Mouse (Mus musculus) urinary bladder, adult 2 months (tissue): ENCODE measurements around the gene Gm9507. TPM values are rescaled to one million over a fixed set of nuclear protein-coding genes. Genes with fewer than 3 reads are reported as not detected.
"Not testable (repeated sequence)": the region's sequence is repeated elsewhere in the genome, so short reads cannot be mapped to it uniquely, and the experiment has no call there.

Source experiments
- DNase-seq: peaks from one replicate; pipeline ENCODE4 v3.0.0; 2022; ENCODE audit warnings: low spot score
- polyA plus RNA-seq: library from polyadenylated mRNA; depleted of rRNA; stranded (reverse); fragments of >200 nt; gene quantifications from 2 replicates; pipeline ENCODE4 v1.2.3, GENCODE M21; 2012; rRNA removed

Gene Gm9507
- polyA plus RNA-seq: not detected in 2 replicates

DNA sequence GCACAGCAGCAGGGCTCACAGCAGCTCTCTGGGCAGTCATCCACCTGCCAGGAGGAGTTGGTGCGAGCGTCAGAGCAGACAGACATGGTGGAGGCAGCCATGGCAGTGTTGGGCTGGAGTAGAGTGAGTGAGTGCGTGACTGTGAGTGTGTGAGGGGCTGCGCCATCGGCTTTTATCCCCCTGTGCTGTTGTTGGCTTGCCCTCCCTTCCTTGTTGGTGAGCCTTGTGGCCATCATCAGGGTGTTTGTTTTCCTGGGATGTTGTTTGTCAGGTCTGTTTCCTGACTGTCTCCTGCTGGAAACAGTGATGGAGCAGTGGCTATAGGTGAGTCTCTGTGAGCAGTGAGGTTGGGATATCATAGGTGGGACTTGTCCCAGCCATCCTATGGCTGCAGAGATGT is at the start of gene Gm9507:
Gm9507 (minus strand) TSS at position 101 of the 400 bp plus-strand sequence.
- DNase-seq: no peak

DNA sequence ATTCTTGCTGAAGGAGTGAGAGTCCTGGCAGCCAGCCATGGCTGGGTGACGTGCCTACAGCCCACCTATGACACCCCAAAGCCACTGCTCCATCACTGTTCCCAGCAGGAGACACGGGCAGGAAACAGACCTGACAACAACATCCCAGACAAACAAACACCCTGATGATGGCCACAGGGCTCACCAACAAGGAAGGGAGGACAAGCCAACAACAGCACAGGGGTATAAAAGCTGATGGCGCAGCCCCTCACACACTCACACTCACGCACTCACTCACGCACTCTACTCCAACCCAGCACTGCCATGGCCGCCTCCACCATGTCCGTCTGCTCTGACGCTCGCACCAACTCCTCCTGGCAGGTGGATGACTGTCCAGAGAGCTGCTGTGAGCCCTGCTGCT is 40.9 kb upstream of the Gm9507 start, which contains the start of gene Gm10318:
Gm10318 (plus strand) TSS at position 301 of the 400 bp plus-strand sequence.
- no peak for DNase-seq

DNA sequence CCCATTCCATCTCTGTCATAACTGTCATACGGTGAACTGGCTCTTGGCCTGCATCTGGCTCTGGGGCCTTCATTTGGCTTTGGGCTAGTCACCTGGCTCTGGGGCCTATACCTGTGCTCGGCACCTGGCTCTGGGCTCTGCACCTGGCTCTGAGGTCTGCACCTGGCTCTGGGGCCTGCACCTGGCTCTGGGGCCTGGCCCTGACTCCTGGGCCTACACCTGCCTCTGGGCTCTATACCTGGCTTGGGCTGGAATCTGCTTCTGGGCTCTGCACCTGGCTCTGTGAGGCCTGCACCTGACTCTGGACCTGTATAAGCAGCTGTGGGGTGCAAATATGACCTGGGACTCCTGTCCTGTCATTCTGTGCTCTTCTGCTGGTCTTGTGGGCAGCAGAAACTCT is 35.9 kb upstream of the Gm9507 start:
- DNase-seq: no peak

DNA sequence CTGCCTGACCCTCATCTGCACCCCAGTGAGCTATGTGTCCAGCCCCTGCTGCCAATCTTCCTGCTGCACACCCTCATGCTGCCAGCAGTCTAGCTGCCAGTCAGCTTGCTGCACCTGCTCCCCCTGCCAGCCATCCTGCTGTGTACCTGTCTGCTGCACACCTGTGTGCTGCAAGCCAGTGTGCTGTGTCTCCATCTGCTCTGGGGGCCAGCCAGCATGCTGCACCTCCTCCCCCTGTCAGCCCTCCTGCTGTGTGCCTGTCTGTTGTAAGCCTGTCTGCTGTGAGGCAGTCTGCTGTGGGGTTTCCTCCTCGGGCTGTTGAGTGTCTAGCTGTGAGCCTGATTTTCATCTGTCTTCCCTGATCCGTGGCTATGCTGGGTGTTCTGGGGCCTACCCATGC is 35.3 kb upstream of the Gm9507 start:
- no peak for DNase-seq

DNA sequence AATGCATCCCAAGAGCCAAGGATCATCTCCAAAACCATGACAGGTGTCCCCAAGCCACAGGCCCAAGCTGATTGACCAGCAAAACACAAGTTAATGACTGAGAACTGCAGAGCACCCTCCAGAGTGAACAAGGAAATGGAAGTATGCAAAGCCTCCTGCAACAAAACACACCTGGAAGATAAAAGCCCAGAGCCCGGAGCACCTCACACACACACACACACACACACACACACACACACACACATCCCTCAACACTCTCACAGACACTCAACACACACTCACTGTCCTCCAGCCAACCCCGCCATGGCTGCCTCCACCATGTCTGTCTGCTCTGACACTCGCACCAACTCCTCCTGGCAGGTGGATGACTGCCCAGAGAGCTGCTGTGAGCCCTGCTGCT is 34.9 kb upstream of the Gm9507 start, which contains the start of gene Gm36176:
Gm36176 (plus strand) TSS at position 301 of the 400 bp plus-strand sequence.
- DNase-seq: no peak

DNA sequence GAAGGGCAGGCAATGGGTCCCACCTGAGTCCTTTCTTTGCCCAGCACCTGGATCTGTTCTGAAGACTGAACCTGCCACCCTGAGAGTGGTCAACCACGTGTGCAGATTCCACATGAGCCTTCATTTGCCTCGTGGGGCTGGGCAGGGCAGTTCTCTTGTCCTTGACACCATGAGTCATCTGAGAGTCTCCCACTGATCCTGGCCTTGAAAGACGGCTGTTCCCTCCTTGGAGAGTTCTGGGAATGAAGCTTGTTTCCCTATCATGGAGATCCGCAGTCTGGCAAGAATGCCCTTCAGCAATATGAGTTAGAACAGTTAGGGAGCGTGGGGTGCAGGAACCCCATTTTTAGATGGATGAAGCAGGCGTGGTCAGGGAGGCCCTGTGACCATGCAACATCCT is 27.4 kb upstream of the Gm9507 start:
- DNase-seq: no peak

DNA sequence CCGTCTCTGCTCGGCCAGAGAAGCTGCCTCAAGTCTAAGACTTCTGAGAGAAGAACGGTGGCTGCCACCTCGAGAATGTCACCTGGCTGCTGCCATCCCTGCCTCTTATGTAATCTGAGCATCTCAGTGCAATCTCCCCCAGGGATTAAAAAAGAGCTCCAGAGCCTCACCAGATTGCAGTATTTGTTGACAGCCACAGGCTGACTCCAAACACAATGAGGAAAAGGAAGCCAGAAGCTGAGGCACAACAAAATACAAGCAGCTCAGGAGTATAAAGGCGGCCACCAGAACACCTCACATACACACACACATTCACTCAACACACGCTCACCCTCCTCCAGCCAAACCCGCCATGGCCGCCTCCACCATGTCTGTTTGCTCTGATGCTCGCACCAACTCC is 24.0 kb upstream of the Gm9507 start, which contains the start of gene Krtap10-10:
Krtap10-10 (plus strand) TSS at position 301 of the 400 bp plus-strand sequence.
- no peak for DNase-seq

DNA sequence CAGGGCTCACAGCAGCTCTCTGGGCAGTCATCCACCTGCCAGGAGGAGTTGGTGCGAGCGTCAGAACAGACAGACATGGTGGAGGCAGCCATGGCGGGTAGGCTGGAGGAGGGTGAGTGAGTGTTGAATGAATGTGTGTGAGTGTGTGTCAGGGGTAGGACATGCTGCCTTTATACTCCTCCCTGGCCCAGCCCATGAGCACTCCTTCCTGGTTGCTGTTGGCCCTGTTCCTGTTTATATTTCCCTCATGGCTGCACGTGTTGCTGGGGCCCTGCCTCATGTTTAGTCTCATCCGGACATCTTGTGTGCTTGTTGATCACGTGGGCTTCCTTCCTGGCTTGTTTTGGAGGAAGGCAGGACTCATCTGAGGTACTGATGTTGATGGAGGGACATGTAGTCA is 15.3 kb upstream of the Gm9507 start, which contains the start of gene Krtap10-4:
Krtap10-4 (minus strand) TSS at position 145 of the 400 bp plus-strand sequence.
- no peak for DNase-seq

DNA sequence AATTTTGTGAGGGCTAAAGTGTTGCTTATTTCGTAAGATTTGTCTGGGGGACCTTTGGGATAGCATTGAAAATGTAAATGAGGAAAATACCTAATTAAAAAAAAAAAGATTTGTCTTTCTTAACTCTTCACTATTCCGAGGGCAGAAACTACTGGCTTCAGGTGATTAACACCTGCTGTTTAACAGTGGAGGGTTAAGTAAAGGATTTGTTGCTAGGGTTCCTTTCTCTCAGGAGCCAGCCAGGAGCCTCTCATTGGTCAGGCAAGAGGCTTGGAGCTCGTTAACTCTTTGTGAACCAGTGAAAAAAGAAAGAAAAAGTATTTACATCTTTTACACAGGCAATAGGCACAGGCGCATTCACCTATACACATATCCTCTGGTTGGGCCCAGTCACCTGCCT is 7.6 kb upstream of the Gm9507 start:
- no peak for DNase-seq

DNA sequence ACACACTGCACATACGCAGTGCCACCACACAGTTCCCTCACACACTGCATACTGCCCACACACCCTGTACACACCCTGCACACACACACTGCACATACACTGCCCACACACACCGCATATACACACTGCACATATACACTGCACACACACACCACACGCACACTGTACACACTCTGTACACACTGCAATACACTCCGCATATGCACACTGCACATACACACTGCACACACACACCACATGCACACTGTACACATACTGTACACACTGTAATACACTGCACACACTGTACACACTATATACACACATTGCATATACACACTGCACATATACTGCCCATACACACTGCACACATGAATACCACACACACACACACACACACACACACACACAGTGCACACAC is 6.9 kb upstream of the Gm9507 start:
- no peak for DNase-seq

DNA sequence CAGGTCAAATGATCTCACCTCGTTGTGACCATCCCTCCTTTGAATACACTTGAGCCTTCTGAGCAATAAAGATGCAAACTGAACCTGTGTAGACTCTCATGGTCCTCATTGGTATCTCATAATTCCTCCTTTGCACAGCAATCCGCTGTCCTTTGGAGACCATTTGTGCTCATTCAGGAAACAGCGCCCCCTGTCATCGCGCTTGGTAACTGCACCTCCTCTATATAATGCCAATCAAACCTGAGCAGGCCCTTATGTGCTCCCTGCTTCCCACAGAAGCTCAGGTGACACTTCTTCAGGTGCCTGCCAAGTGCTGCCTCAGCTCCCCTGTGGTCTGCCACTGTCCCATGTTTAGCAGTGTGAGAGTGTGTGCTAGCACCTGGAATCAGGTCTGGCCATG is 3.9 kb upstream of the Gm9507 start:
- peak; percentile 18 for DNase-seq

DNA sequence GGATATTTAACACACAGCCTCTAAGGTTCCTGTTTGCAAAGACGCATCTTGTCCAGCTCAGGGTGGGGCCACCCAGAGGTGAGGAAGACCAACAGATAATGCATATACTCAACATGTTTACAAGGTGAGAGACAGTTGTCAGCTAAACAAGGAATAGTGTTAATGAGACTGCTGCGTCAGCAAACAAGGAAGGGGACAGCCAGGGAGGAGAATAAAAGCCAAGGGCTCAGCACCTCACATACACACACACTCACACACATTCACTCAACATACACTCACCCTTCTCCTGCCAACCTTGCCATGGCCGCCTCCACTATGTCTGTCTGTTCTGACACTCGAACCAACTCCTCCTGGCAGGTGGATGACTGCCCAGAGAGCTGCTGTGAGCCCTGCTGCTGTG is 2.7 kb upstream of the Gm9507 start, which contains the start of gene Gm2696:
Gm2696 (plus strand) TSS at position 301 of the 400 bp plus-strand sequence.
- no peak for DNase-seq

DNA sequence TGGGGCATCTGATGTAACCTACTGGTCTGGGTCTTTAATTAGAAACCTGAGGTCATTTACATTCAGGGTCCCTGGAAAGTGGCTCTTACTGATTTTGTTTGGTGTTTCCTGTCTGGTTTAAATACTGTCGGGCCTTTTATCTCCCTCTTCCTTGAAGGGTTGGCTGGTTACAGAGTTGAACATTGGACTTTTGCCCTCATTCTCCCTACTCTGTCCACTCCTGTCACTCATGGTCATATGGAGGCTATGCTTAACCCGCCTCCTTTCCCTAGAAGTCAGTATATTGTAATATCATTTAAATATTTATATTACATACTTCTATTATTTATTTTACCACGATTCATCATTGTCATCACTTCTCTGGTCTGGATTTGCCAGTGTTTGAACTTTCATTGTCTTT is 7.5 kb downstream of the Gm9507 start:
- no peak for DNase-seq

DNA sequence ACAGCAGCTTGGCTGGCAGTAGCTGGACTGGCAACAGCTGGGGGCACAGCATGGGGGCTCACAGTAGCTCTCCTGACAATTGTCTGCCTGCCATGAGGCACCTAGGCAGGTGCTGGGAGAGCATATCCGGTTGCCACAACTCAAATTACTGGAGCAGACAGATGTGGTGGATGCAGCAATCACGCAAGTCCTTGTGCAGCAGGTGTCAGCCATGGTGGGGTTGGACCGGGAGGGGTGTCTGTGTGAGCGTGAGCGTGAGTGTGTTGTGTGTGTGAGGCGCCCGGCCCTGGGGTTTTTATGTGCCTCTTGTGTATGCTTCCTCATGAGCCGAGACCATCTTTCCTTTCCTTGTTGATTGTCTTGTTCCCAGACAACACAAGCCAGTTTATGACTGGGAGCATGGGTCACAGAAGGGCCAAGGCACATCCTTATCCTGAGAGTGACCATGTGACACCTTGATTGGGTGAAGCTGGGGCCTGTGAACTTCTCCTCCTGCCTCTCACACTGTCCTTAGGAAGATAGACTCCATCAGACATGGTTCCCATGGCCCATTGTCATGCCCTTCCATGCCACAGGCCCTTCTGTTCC is 12.6 kb downstream of the Gm9507 start, which contains the start of gene Gm19668:
Gm19668 (minus strand) TSS at position 213 of the 588 bp plus-strand sequence.
- DNase-seq: no peak

DNA sequence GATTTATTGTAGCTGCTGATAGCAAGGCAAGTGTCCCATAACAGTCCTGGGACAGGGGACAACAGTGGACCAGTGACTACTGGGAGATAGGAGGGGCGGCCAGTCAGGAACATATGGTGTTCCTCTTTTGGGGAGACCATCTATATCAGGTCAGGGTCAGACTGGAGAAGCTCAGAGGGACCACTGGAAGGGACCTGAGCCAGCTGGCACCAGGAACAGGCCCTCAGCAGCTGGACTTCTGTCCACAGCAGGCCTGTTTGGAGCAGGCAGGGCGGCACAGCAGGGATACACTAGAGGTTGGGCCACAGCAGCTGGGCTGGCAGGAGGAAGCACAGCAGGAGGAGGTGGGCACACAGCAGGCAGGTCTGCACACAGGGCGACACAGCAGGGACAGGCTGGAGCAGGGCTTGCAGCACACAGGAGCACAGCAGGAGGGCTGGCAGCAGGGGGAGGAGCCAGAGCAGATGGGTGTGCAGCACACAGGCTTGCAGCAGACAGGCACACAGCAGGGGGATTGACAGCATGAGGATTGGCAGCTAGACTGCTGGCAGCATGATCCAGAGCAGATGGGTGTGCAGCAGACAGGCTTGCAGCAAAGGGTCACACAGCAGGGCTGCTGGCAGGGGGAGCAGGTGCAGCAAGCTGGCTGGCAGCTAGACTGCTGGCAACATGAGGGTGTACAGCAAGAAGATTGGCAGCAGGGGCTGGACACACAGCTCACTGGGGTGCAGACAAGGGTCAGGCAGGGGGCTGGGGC is 13.3 kb downstream of the Gm9507 start:
- not testable (repeated sequence) for DNase-seq

DNA sequence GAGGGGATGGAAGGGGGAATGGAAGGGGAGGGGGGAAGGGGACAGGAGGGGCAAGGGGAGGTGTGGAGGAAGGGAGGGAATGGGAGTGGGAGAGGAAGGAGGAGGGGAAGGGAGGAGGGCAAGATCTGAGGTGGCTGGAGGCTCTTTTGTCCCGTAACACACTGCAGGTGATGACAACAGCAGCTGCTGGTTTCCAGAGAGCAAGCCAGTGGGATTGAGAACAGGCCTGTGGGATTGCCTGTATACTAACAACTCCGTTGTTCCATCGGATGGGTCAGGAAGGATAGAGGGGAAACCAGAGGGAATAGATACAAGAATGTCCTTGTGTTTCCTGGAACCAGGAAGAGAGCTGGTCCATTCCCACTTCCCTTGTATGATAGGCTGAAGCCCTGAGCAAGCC is 14.0 kb downstream of the Gm9507 start:
- DNase-seq: no peak

DNA sequence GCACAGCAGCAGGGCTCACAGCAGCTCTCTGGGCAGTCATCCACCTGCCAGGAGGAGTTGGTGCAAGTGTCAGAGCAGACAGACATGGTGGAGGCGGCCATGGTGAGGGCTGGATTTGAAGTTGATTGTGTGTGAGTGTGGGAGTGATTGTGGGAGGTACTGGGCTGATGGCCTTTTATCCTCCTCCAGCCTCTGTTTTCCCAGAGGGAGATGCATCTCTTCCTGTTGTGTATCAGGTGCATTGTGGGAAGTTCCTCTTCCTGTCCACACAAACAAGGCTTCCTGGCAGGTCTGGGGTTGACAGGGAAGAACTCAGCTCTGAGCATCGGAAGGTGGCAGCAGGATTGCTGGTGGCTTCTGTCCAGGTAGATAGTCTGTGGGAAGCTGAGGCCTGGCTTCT is 16.7 kb downstream of the Gm9507 start, which contains the start of gene Gm9639:
Gm9639 (minus strand) TSS at position 101 of the 400 bp plus-strand sequence.
- DNase-seq: no peak

DNA sequence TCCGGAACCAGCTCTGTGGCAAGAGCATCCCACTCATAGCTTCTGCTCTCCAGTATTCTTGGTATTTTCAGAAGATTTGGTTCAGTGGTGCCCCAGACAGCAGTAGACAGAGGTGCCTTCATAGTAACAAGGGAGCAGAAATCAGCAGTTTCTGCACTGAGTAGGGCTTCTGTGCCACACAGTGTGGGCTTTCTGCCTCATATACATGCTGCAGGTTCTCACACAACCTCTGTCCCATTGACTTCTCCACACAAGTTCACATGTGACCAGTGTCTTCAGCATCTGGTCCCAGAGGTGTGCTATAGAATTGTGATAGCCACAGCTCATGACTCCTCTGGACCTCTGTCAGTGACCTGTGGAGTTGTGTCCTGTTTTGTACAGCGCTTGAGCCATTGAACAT is 23.0 kb downstream of the Gm9507 start:
- DNase-seq: no peak

DNA sequence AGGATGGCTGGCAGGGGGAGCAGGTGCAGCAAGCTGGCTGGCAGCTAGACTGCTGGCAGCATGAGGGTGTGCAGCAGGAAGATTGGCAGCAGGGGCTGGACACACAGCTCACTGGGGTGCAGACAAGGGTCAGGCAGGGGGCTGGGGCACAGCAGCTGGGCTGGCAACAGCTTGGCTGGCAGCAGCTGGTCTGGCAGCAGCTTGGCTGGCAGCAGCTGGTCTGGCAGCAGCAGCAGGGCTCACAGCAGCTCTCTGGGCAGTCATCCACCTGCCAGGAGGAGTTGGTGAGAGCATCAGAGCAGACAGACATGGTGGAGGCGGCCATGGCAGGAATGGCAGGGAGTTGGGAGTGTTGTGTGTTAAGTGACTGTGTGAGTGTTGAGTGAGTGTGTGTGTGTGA is 23.8 kb downstream of the Gm9507 start, which contains the start of gene Gm7137:
Gm7137 (minus strand) TSS at position 325 of the 400 bp plus-strand sequence.
- not testable (repeated sequence) for DNase-seq

DNA sequence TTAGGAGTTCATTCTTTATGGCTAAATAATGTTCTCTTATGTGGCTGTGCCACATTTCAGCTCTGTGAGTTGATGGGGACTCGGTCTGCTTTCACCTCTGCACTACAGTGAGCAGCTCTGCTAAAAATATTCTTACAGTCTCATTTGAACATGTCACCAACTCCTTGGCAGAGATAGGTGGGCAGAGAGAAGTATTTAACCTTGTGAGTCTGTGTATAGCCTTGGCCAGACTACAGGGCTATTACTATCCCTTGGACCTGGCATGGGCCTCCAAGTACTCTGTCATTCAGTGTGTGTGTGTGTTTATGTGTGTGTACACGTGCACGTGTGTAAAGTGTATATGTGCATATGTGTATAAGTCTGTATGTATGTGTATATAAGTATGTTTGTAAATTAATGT is 28.2 kb downstream of the Gm9507 start:
- DNase-seq: not testable (repeated sequence)

DNA sequence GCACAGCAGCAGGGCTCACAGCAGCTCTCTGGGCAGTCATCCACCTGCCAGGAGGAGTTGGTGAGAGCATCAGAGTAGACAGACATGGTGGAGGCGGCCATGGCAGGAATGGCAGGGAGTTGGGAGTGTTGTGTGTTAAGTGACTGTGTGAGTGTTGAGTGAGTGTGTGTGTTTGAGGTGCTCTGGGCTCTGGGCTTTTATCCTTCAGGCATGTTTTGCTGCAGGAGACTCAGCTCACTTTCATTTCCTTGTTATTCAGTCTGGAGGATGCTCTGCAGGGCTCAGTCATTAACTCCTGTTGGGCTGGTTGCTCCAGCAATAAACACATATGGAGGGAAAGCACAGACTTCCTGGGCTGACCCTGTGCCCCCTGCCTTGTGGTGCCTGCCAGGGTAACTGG is 29.2 kb downstream of the Gm9507 start, which contains the start of gene Gm3250:
Gm3250 (minus strand) TSS at position 101 of the 400 bp plus-strand sequence.
- not testable (repeated sequence) for DNase-seq

DNA sequence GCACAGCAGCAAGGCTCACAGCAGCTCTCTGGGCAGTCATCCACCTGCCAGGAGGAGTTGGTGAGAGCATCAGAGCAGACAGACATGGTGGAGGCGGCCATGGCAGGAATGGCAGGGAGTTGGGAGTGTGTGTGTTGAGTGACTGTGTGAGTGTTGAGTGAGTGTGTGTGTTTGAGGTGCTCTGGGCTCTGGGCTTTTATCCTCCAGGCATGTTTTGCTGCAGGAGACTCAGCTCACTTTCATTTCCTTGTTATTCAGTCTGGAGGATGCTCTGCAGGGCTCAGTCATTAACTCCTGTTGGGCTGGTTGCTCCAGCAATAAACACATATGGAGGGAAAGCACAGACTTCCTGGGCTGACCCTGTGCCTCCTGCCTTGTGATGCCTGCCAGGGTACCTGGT is 34.8 kb downstream of the Gm9507 start, which contains the start of gene Gm7138:
Gm7138 (minus strand) TSS at position 101 of the 400 bp plus-strand sequence.
- not testable (repeated sequence) for DNase-seq
